Mouse (Mus musculus): ENCODE data around the gene Ugt1a8. TPM values are rescaled to one million over a fixed set of nuclear protein-coding genes. Genes with fewer than 3 reads are reported as not detected.
A peak's percentile ranks its signal among the peaks of the same experiment; 100 is the strongest.
"Not testable (repeated sequence)": the region's sequence is repeated elsewhere in the genome, so short reads cannot be mapped to it uniquely, and the experiment has no call there.

Gene Ugt1a8
- polyA plus RNA-seq, 1 experiment from 2014 or later = not detected

DNA sequence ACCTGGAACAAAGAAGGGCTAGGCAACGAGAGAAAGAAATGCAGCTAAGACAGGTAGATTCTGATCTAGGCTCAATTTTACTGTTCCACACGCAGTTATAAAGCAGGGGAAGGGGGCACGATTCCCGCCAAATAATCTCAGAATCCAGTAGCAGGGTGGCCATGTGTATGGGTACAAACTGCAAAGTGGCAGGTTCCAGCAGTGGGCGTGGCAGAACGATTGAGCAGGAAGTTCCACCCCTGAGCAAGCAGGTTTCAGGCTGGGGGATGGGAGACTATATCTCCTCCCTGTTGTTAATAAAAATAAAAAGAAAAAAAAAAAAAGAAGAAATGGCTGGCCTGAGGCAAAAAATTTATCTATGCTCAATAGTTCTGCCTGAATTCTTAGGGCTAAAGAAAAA lies 25.2 kb downstream of the Ugt1a8 start:
- H3K27me3 ChIP-seq = not testable (repeated sequence)

DNA sequence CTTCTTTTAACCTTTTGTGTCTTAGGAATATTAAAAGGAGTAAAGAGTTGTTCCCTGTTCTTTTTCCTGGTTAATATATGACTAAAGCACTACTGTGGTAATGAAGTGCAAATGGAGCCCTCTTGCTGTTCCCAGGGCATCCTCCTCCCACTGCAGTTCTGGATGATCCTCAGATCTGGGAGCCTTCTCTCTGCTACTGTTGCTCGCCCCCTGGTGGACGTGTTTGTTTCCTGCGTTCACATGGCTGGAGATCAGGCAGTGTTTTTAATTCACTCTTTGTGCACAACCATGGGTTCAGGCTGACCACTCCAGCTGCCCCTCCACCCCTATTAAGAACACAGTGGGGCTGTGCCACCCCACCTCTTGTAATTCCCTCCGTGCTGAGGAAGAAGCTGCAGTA lies 32.9 kb downstream of the Ugt1a8 start:
- not testable (repeated sequence) for H3K36me3 ChIP-seq; ATAC-seq (ENCODE audit: insufficient number of reproducible peaks, low FRiP score, low TSS enrichment, low read depth); H3K4me3 ChIP-seq (replicated peaks); H3K9me3 ChIP-seq (replicated peaks); H3K27me3 ChIP-seq; H3K9ac ChIP-seq; H3K4me2 ChIP-seq (replicated peaks); H3K4me1 ChIP-seq; H3K27ac ChIP-seq (replicated peaks)
- WGBS = 13% methylated on average over 4 of the region's 4 CpGs

More for the DNA sequence above, 25.2 kb downstream of the Ugt1a8 start:
- not testable (repeated sequence) for H3K4me2 ChIP-seq (replicated peaks); ATAC-seq (ENCODE audit: insufficient number of reproducible peaks, low FRiP score, low TSS enrichment, low read depth); H3K27ac ChIP-seq (replicated peaks); H3K9ac ChIP-seq; H3K4me1 ChIP-seq; H3K36me3 ChIP-seq; H3K9me3 ChIP-seq (replicated peaks); H3K4me3 ChIP-seq (replicated peaks)
- 89% methylated on average over 6 of the region's 6 CpGs for WGBS

DNA sequence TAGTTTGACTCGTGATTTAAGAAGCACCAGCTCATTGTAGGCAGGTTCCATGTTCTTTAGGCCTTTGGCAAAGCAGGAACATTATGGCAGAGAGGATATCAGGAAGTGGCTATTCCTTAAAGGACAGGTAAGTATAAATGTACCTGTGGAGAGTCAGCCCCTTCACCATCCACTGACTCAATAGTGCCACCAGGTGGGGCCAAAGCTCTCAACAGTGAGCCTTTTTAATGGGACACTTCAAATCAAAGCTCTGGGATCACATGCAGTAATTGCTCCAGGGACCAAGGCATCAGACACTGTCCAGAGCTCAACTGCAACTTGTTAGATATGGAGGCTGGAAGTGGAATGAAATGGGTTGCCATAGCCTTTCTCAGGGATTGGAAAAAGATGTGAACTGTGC lies 33.9 kb downstream of the Ugt1a8 start:
- H3K27me3 ChIP-seq; H3K4me1 ChIP-seq; H3K9me3 ChIP-seq (replicated peaks); H3K36me3 ChIP-seq; H3K9ac ChIP-seq; H3K4me3 ChIP-seq (replicated peaks); H3K4me2 ChIP-seq (replicated peaks); ATAC-seq (ENCODE audit: insufficient number of reproducible peaks, low FRiP score, low TSS enrichment, low read depth); H3K27ac ChIP-seq (replicated peaks): not testable (repeated sequence)
- WGBS = no CpG with 5 or more reads among the region's 1 CpGs

DNA sequence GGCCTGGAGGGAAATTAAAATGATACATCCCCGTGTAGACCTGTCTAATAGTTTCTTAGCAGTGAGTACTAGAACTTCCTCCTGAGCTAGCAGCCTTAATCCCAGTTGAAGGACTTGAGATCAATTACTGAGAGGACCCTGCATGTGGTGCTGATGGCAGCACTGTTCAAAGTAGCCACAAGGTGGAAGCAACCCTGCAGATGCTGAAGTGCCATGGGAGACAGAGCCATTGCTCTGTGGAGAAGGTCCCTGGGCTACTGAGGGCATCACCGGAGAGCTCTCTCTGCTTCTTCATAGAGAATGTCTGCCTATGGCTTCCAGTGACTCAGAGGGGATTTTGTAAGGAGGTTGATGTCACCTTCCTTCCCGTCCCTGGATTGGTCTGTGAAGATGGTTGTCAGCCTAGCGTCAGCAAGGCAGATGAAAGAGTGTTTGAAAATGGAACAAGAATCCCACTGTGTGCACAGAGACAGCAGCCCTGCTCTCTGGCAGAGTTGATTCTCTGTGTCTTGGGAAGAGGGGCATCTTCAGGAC lies 38.3 kb downstream of the Ugt1a8 start:
- not testable (repeated sequence) for H3K27me3 ChIP-seq; ATAC-seq (ENCODE audit: insufficient number of reproducible peaks, low FRiP score, low TSS enrichment, low read depth); H3K4me2 ChIP-seq (replicated peaks); H3K9me3 ChIP-seq (replicated peaks); H3K27ac ChIP-seq (replicated peaks); H3K4me1 ChIP-seq; H3K9ac ChIP-seq; H3K4me3 ChIP-seq (replicated peaks); H3K36me3 ChIP-seq
- WGBS = 68% methylated on average over 4 of the region's 4 CpGs

DNA sequence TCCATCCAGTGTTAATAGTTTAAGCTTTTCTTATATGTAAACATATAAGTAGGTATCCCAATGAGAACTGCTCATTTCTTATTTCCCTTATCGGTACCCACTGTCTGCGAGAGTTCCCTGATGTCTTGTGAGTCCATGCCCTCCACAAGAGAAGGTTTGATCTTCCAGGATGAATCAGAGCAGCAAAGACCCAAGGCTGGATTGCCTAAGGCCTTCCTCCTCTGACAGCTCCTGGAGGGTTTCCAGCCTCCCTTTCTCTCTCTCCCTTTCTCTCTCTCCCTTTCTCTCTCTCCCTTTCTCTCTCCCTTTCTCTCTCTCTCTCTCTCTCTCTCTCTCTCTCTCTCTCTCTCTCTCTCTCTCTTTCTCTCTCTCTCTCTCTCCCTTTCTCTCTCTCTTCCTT lies 41.5 kb downstream of the Ugt1a8 start:
- not testable (repeated sequence) for H3K4me1 ChIP-seq; H3K4me2 ChIP-seq (replicated peaks); H3K9me3 ChIP-seq (replicated peaks); H3K36me3 ChIP-seq; H3K27ac ChIP-seq (replicated peaks); H3K4me3 ChIP-seq (replicated peaks); H3K27me3 ChIP-seq; ATAC-seq (ENCODE audit: insufficient number of reproducible peaks, low FRiP score, low TSS enrichment, low read depth); H3K9ac ChIP-seq
- WGBS = 78% methylated on average over 2 of the region's 2 CpGs

DNA sequence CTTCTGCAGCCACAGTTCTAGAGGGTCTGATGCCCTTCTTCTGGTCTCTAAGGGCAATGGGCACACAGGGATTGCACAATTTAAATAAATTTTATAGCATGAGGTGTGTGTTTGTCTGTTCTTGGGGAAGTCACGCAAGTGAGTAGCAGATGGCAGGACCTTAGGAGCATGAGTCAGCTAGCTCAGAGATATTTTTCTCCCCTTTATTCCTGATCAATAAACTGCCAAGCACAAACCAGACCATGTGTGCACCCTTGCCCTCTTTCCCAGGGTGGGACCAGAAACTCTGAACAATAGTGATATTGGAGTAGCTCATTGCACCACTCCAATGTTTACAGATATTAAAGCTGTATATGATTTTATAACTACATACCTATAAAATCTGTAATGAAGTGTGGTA lies 42.6 kb downstream of the Ugt1a8 start:
- not testable (repeated sequence) for H3K9ac ChIP-seq, H3K27me3 ChIP-seq
- peaks cover 12% of the 10 kb centered on the region for H3K4me1 ChIP-seq

DNA sequence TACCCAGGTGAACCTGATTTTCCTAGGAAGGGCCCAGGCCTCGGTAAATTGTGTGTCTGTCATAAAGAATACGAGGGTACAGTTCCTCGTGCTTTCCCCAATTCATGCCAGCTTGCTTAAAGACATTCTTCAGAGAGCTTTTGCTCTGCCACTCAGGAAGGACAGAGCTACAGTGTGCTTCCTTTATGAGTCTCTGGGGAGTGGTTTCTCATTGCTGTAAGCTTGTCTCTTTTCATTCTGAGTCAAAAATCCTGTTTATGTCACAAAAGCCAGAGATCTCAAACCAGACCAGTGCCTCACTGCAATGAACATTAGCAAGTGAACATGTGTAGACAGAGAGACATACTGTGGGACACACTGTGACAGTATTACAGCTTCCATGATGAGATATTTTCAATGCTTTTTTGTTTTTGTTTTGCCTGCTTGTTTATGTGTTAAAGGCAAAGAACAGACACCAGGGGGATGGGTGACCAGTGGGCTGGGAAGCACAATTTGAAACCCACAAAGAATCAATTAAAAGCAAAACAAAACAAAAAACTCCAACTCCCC lies 46.4 kb downstream of the Ugt1a8 start:
- no peak for ATAC-seq (ENCODE audit: insufficient number of reproducible peaks, low FRiP score, low TSS enrichment, low read depth)
- WGBS = 29% methylated on average over 3 of the region's 3 CpGs
- peak overlapping the region; percentile 84 for H3K27ac ChIP-seq (replicated peaks)

More for the DNA sequence above, 42.6 kb downstream of the Ugt1a8 start:
- H3K27ac ChIP-seq (replicated peaks); H3K4me3 ChIP-seq (replicated peaks); ATAC-seq (ENCODE audit: insufficient number of reproducible peaks, low FRiP score, low TSS enrichment, low read depth); H3K9me3 ChIP-seq (replicated peaks); H3K4me2 ChIP-seq (replicated peaks); H3K36me3 ChIP-seq: not testable (repeated sequence)
- WGBS = 86% methylated on average over 1 of the region's 1 CpGs

DNA sequence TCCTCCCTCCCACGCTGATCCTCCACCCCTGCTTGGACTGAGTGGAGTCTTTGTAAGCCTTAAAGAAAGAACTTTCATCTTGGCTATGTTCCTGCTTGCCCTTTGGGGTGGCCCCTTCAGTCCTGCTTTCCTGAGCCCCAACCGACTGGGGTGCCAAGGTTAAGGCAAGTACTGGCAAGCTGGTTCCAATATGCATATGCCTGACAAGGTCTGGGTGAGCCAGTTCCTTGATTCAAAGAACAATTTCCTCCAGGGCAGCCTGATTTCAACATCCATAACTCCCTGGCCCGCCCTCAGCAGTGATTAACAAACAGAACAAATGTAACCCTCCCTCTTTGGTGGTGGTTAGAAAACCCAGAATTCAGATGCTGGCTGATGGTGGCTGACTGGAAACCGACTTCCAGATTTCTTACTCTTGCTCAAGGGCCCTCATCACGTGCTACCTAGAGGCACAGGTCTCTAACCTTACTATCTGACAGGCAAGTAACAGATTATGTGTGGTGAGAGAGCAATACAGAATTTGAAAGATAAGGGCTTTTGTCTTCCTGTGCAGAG lies 46.9 kb downstream of the Ugt1a8 start, which contains the start of gene Ugt1a6a:
Ugt1a6a (plus strand) TSS at position 353 of the 555 bp plus-strand sequence.
- H3K4me3 ChIP-seq (replicated peaks); H3K9ac ChIP-seq; H3K9me3 ChIP-seq (replicated peaks); H3K36me3 ChIP-seq; H3K27me3 ChIP-seq: not testable (repeated sequence)
- peak; percentile 75 for ATAC-seq (ENCODE audit: insufficient number of reproducible peaks, low FRiP score, low TSS enrichment, low read depth)
- Histone ChIP-seq H3K27ac (replicated peaks) (peak within 1 kb of the TSS; percentile 84), H3K4me2 (replicated peaks) (0 out of 2 replicates have a peak within 1 kb of the TSS, but pooled peaks have one; percentile 27), H3K4me1 (peaks cover 12% of the 10 kb centered on the region)
- WGBS = 15% methylated on average over 5 of the region's 5 CpGs

More for the DNA sequence above, 46.4 kb downstream of the Ugt1a8 start:
- Histone ChIP-seq H3K9ac (no peak overlapping the region), H3K4me2 (replicated peaks) (no peak overlapping the region), H3K27me3 (no peaks in the 10 kb centered on the region), H3K4me1 (peaks cover 12% of the 10 kb centered on the region), H3K4me3 (replicated peaks) (no peak overlapping the region), H3K9me3 (replicated peaks) (no peaks in the 10 kb centered on the region), H3K36me3 (no peaks in the 10 kb centered on the region)

DNA sequence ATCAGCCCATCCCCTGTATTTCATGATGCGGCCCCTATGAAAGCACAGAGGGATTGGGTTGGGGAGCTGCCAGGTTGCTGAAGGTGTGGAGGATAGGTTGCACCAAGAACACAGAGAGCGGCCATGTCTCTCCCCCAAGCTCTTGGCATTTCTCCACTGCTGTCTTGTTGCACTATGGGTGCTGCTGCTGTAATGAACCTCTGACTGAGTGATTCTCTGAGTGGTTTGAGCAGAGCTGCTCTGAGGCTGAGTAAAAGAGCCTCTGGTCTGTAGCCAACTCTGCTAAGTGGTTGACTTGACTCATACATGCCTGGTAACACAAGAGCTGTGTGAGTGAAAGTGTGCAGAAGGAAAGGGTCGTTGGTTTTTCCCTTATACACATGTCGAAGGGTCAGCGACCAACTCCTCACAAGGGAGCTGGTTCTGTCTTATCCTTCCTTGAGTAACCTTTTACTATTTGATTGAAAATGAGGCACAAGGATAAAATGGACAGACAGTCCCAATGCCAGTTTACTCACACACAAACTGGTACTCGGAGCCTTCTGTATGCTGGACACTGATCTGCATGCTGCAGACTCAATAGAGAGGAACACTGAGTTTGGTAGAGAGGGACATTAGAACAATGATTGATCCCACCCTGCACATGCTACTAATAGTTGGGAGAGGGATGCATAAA lies 47.8 kb downstream of the Ugt1a8 start:
- H3K36me3 ChIP-seq; H3K27me3 ChIP-seq; H3K4me3 ChIP-seq (replicated peaks); H3K9ac ChIP-seq; ATAC-seq (ENCODE audit: insufficient number of reproducible peaks, low FRiP score, low TSS enrichment, low read depth); H3K9me3 ChIP-seq (replicated peaks): not testable (repeated sequence)
- peaks cover 12% of the 10 kb centered on the region for H3K4me1 ChIP-seq
- peak overlapping the region; percentile 48; the same call in 1 of the 2 replicates for H3K27ac ChIP-seq (replicated peaks)
- 0 out of 2 replicates have a peak overlapping the region, but pooled peaks have one; percentile 27 for H3K4me2 ChIP-seq (replicated peaks)
- WGBS = 70% methylated on average over 6 of the region's 6 CpGs

DNA sequence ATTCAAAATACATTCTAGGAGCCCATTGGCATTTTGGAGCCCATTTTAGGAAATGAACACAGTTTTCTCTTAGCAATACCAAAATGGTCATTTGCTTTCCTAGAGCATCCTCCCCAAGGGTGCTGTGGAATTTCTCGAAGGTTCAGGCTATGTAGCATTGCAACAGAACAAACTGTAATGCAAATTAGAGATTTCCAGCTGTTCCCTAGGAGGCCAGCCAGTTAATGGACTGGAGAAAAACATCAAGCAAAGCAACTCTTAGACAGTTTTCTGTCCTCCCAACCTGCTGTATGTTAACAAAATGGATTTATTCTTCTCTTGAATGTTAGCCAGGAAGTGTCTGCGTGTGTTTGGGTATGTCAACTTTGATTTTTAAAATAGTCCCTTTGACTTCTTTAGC lies 49.0 kb downstream of the Ugt1a8 start:
- no peak overlapping the region for H3K9ac ChIP-seq
- H3K27ac ChIP-seq (replicated peaks) = no peak overlapping the region
- no peak overlapping the region for H3K4me2 ChIP-seq (replicated peaks)
- H3K4me3 ChIP-seq (replicated peaks) = no peak overlapping the region
- WGBS = 60% methylated on average over 2 of the region's 2 CpGs
- no peaks in the 10 kb centered on the region for H3K9me3 ChIP-seq (replicated peaks)
- peaks cover 12% of the 10 kb centered on the region for H3K4me1 ChIP-seq
- ATAC-seq (ENCODE audit: insufficient number of reproducible peaks, low FRiP score, low TSS enrichment, low read depth) = no peak
- no peaks in the 10 kb centered on the region for H3K27me3 ChIP-seq
- no peaks in the 10 kb centered on the region for H3K36me3 ChIP-seq

DNA sequence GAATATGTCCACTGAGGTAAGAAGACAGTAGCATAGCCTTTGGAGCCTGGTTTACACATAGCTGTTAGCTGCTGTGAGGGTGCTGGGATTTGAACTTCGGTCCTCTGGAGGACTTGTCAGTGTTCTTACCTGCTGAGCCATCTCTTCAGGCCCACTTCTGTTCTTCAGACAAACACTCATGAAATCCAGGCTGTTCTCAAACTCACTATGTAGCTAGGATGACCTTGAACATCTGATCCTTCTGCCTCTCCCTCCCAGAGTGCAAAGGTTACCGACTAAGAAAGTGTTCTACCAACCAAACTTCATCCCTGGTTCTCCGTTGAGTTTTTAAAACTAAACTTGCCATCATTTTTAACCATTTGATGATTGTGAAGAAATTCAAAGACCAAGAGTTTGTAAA lies 49.7 kb downstream of the Ugt1a8 start:
- Histone ChIP-seq H3K9me3 (replicated peaks) (no peaks in the 10 kb centered on the region), H3K4me2 (replicated peaks) (no peak overlapping the region), H3K27me3 (no peaks in the 10 kb centered on the region), H3K4me1 (peaks cover 12% of the 10 kb centered on the region), H3K27ac (replicated peaks) (no peak overlapping the region), H3K9ac (no peak overlapping the region), H3K4me3 (replicated peaks) (no peak overlapping the region), H3K36me3 (no peaks in the 10 kb centered on the region)
- WGBS = 82% methylated on average over 3 of the region's 3 CpGs
- no peak for ATAC-seq (ENCODE audit: insufficient number of reproducible peaks, low FRiP score, low TSS enrichment, low read depth)
